32 mouse cellular contexts compared by ENCODE assay signal in the genomic region with DNA sequence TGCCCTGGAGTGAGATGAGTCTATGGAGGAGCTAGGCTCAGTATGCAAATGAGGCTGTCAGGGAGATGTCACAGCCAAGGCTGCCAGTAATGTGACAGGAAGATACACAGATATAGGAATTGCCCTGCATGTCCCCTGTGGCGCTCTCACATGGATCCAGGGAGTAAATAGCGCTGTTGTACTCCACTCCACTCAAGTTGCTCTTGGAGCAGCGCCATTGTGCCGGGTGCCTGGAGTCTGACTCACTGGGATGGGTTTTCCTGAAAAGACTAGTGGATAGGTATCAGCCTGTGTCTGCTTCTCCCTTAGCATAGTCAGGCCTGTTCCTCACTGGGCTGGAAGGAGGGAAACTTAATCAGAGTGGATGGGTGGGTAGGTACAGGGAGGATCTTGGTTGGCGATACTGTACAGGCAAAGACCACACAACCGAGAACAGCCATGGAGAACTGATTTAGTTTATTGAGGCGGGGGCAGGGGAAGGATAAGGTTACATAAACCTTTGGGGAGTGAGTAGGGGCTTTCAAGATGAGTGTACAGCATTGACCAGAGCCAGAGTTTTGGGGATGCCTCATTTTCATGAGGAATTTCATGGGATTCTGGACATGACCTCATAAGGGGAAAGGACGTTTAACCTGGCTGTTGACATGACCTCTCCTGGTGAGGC.
DNase-seq lines count a peak whose midpoint lies in the region; ATAC-seq and TF ChIP-seq lines count a peak whose summit lies in the region.
"Had no signal": no experiment of that assay in that cellular context is flagged by ENCODE, and none has a peak within 500 bp of the region (broad histone marks: within the 10 kb centered on the region; RNA-seq: fewer than 3 reads in every experiment).

No protein-coding gene starts in this region.

- H3K27ac ChIP-seq in kidney, embryonic 14.5 days (ENCODE audit: low read depth, low read length), result no peak overlapping the region
- no peak overlapping the region for H3K27ac ChIP-seq in limb, embryonic 15.5 days
- H3K27ac ChIP-seq in limb, embryonic 10.5 days, result no peak overlapping the region
- H3K27ac ChIP-seq: embryonic facial prominence, embryonic 13.5 days; forebrain, embryonic 10.5 days; forebrain, embryonic 15.5 days; heart, adult 2 months; hindbrain, embryonic 12.5 days; hindbrain, postnatal 0 days; intestine, embryonic 15.5 days; kidney, embryonic 15.5 days; liver, embryonic 13.5 days; macrophage; midbrain, embryonic 10.5 days; midbrain, embryonic 15.5 days; neural tube, embryonic 15.5 days; stomach, postnatal 0 days had no signal

- no peak overlapping the region for H3K4me3 ChIP-seq in kidney, embryonic 14.5 days (ENCODE audit: low read length)
- H3K4me3 ChIP-seq in limb, embryonic 15.5 days, result no peak overlapping the region
- H3K4me3 ChIP-seq in limb, embryonic 10.5 days, result no peak overlapping the region
- H3K4me3 ChIP-seq: embryonic facial prominence, embryonic 13.5 days; forebrain, embryonic 10.5 days; forebrain, embryonic 15.5 days; heart, adult 2 months; hindbrain, embryonic 12.5 days; intestine, embryonic 15.5 days; kidney, embryonic 15.5 days; liver, embryonic 13.5 days; midbrain, embryonic 10.5 days; midbrain, embryonic 15.5 days; neural tube, embryonic 15.5 days had no signal

- no peak for TF ChIP-seq POLR2A in brain, embryonic 14.5 days (IDR thresholded peaks at IDR 0.05; ENCODE audit: borderline replicate concordance, extremely low read depth, insufficient read depth, insufficient read length, poor library complexity, severe bottlenecking)

- no peaks in the 10 kb centered on the region for H3K27me3 ChIP-seq in kidney, embryonic 14.5 days (ENCODE audit: control insufficient read depth, insufficient read depth, low read length)
- H3K27me3 ChIP-seq in limb, embryonic 15.5 days, result no peaks in the 10 kb centered on the region
- no peaks in the 10 kb centered on the region for H3K27me3 ChIP-seq in limb, embryonic 10.5 days (ENCODE audit: low read depth, poor library complexity, severe bottlenecking)
- H3K27me3 ChIP-seq: embryonic facial prominence, embryonic 13.5 days; forebrain, embryonic 15.5 days; intestine, embryonic 15.5 days; kidney, embryonic 15.5 days; liver, embryonic 13.5 days; midbrain, embryonic 15.5 days had no signal

- 68% methylated on average over 8 of the region's 8 CpGs for WGBS in kidney, embryonic 14.5 days
- 73% methylated on average over 8 of the region's 8 CpGs for WGBS in limb, embryonic 15.5 days
- WGBS in limb, embryonic 10.5 days, result 84% methylated on average over 8 of the region's 8 CpGs

- no peak for TF ChIP-seq CTCF in brain, embryonic 14.5 days (IDR thresholded peaks at IDR 0.05; ENCODE audit: borderline replicate concordance, extremely low read depth, insufficient read depth, insufficient read length)

- DNase-seq in kidney, adult 8-10 months, result no peak
- DNase-seq in limb, embryonic 10.5 days (ENCODE audit: low spot score), result no peak
- DNase-seq in NIH3T3 (ENCODE audit: low read depth), result peak; percentile 13
- DNase-seq in brain, embryonic 14.5 days (ENCODE audit: low read depth), result peak; percentile 27
- no peak for DNase-seq in gastrocnemius, postnatal 4 days (ENCODE audit: low spot score in 2 of 2)
- DNase-seq: adrenal gland, adult 8-10 months; cerebellum, adult 11 months; cerebellum, adult 9-11 months; gastrocnemius, postnatal 25 days; heart, adult 2 months; kidney, postnatal 36 days; liver, embryonic 13.5 days; lung, adult 18-20 months; right cerebral cortex, postnatal 4 days; thymus, adult 18-20 months; thymus, postnatal 25 days had no signal

- H3K36me3 ChIP-seq in kidney, embryonic 14.5 days (ENCODE audit: control insufficient read depth, insufficient read depth, low read length), result no peaks in the 10 kb centered on the region
- no peaks in the 10 kb centered on the region for H3K36me3 ChIP-seq in limb, embryonic 15.5 days
- no peaks in the 10 kb centered on the region for H3K36me3 ChIP-seq in limb, embryonic 10.5 days
- H3K36me3 ChIP-seq: embryonic facial prominence, embryonic 13.5 days; forebrain, embryonic 10.5 days; forebrain, embryonic 15.5 days; hindbrain, embryonic 12.5 days; intestine, embryonic 15.5 days; kidney, embryonic 15.5 days; liver, embryonic 13.5 days; midbrain, embryonic 10.5 days; midbrain, embryonic 15.5 days; neural tube, embryonic 15.5 days had no signal

- ATAC-seq in kidney, embryonic 14.5 days (ENCODE audit: low FRiP score, low TSS enrichment), result 0 out of 2 replicates have a peak, but pooled peaks have one; percentile 32
- 0 out of 2 replicates have a peak, but pooled peaks have one; percentile 20 for ATAC-seq in limb, embryonic 15.5 days (ENCODE audit: insufficient number of reproducible peaks, low FRiP score, low TSS enrichment, low read depth)
- ATAC-seq: CD4-positive, CD25-positive, alpha-beta regulatory T cell, adult 4 months; forebrain, embryonic 15.5 days; hindbrain, postnatal 0 days; intestine, embryonic 15.5 days; lung, postnatal 0 days; midbrain, embryonic 15.5 days had no signal

- H3K4me1 ChIP-seq in kidney, embryonic 14.5 days (ENCODE audit: control insufficient read depth, insufficient read depth, low read length), result no peaks in the 10 kb centered on the region
- no peaks in the 10 kb centered on the region for H3K4me1 ChIP-seq in limb, embryonic 15.5 days
- H3K4me1 ChIP-seq in limb, embryonic 10.5 days, result peaks cover 4% of the 10 kb centered on the region
- H3K4me1 ChIP-seq: embryonic facial prominence, embryonic 13.5 days; forebrain, embryonic 10.5 days; forebrain, embryonic 15.5 days; hindbrain, embryonic 12.5 days; intestine, embryonic 15.5 days; liver, embryonic 13.5 days; midbrain, embryonic 15.5 days had no signal

- no peaks in the 10 kb centered on the region for H3K9me3 ChIP-seq in kidney, embryonic 14.5 days (ENCODE audit: control insufficient read depth, low read length)
- H3K9me3 ChIP-seq in limb, embryonic 15.5 days, result no peaks in the 10 kb centered on the region
- H3K9me3 ChIP-seq in limb, embryonic 10.5 days (replicated peaks), result no peaks in the 10 kb centered on the region
- H3K9me3 ChIP-seq: embryonic facial prominence, embryonic 13.5 days; forebrain, embryonic 10.5 days; forebrain, embryonic 15.5 days; hindbrain, embryonic 12.5 days; intestine, embryonic 15.5 days; kidney, embryonic 15.5 days; midbrain, embryonic 10.5 days; midbrain, embryonic 15.5 days; neural tube, embryonic 15.5 days had no signal

- H3K4me2 ChIP-seq in kidney, embryonic 14.5 days (replicated peaks; ENCODE audit: low read depth, low read length), result no peak overlapping the region
- no peak overlapping the region for H3K4me2 ChIP-seq in limb, embryonic 15.5 days
- H3K4me2 ChIP-seq: embryonic facial prominence, embryonic 13.5 days; forebrain, embryonic 15.5 days; hindbrain, embryonic 12.5 days; intestine, embryonic 15.5 days; kidney, embryonic 15.5 days; liver, embryonic 13.5 days; midbrain, embryonic 15.5 days; neural tube, embryonic 15.5 days had no signal

- no peak overlapping the region for H3K9ac ChIP-seq in kidney, embryonic 14.5 days (ENCODE audit: low read depth, low read length)
- no peak overlapping the region for H3K9ac ChIP-seq in limb, embryonic 15.5 days
- H3K9ac ChIP-seq: embryonic facial prominence, embryonic 13.5 days; forebrain, embryonic 15.5 days; hindbrain, embryonic 12.5 days; intestine, embryonic 15.5 days; kidney, embryonic 15.5 days; liver, embryonic 13.5 days; midbrain, embryonic 15.5 days; neural tube, embryonic 15.5 days had no signal

Comparison
In these comparisons a context has a peak if more than half of its experiments do, and no peak if none do; other contexts are left out.
1. DNase-seq: peak in NIH3T3 (single experiment) and brain, embryonic 14.5 days (single experiment); none in kidney, adult 8-10 months (0 of 2), limb, embryonic 10.5 days (single experiment) and gastrocnemius, postnatal 4 days (0 of 2).